Mouse (Mus musculus): Measurements from ENCODE around the gene Olfr714. TPM values are rescaled to one million over a fixed set of nuclear protein-coding genes. Genes with fewer than 3 reads are reported as not detected.
"Not testable (repeated sequence)": the region's sequence is repeated elsewhere in the genome, so short reads cannot be mapped to it uniquely, and the experiment has no call there.

Gene Olfr714
- not detected in 2 replicates for polyA plus RNA-seq (2015; fragmentation: Nextera tagmentation; extraction: Ambion mirVana)

GRCm38 (mm10) chr7:107070681-107071080 lies at the start of gene Olfr714:
TSS of gene Olfr714 (plus strand) at chr7:107070981.
- Histone ChIP-seq H3K27ac (no peak within 1 kb of the TSS), H3K36me3 (no peaks in the 10 kb centered on the region), H3K9me3 (replicated peaks) (no peaks in the 10 kb centered on the region), H3K9ac (no peak within 1 kb of the TSS), H3K27me3 (no peaks in the 10 kb centered on the region), H3K4me1 (no peaks in the 10 kb centered on the region), H3K4me3 (replicated peaks) (no peak within 1 kb of the TSS), H3K4me2 (no peak within 1 kb of the TSS)
- WGBS = 92% methylated on average over 2 of the region's 2 CpGs
- ATAC-seq (replicated peaks; ENCODE audit: low FRiP score) = no peak

- H3K27ac ChIP-seq = no peak within 1 kb of the TSS
- no peak for ATAC-seq (replicated peaks; ENCODE audit: low FRiP score)
- no peak within 1 kb of the TSS for H3K4me3 ChIP-seq (replicated peaks)
- no peaks in the 10 kb centered on the region for H3K36me3 ChIP-seq
- H3K9ac ChIP-seq = no peak within 1 kb of the TSS
- H3K4me1 ChIP-seq = no peaks in the 10 kb centered on the region
- H3K4me2 ChIP-seq = no peak within 1 kb of the TSS
- no peaks in the 10 kb centered on the region for H3K27me3 ChIP-seq
- 84% methylated on average over 1 of the region's 1 CpGs for WGBS
- no peaks in the 10 kb centered on the region for H3K9me3 ChIP-seq (replicated peaks)
Observed at GRCm38 (mm10) chr7:107030874-107031273, 39.9 kb upstream of the Olfr714 start, which contains the start of gene Olfr713. TSS of gene Olfr713 (plus strand) at chr7:107031174.

GRCm38 (mm10) chr7:107039934-107040563 lies 30.7 kb upstream of the Olfr714 start:
- ATAC-seq (replicated peaks; ENCODE audit: low FRiP score) = no peak
- no peak overlapping the region for H3K27ac ChIP-seq
- no peaks in the 10 kb centered on the region for H3K27me3 ChIP-seq
- WGBS = 69% methylated on average over 2 of the region's 2 CpGs
- H3K4me1 ChIP-seq = no peaks in the 10 kb centered on the region
- H3K36me3 ChIP-seq = no peaks in the 10 kb centered on the region
- H3K4me3 ChIP-seq (replicated peaks) = no peak overlapping the region
- no peak overlapping the region for H3K4me2 ChIP-seq
- no peak overlapping the region for H3K9ac ChIP-seq
- no peaks in the 10 kb centered on the region for H3K9me3 ChIP-seq (replicated peaks)

GRCm38 (mm10) chr7:107043136-107043535 lies 27.6 kb upstream of the Olfr714 start:
- no peak overlapping the region for H3K9ac ChIP-seq
- no peak for ATAC-seq (replicated peaks; ENCODE audit: low FRiP score)
- no peak overlapping the region for H3K27ac ChIP-seq
- H3K36me3 ChIP-seq = no peaks in the 10 kb centered on the region
- no peak overlapping the region for H3K4me3 ChIP-seq (replicated peaks)
- no peaks in the 10 kb centered on the region for H3K27me3 ChIP-seq
- H3K4me2 ChIP-seq = no peak overlapping the region
- 86% methylated on average over 3 of the region's 3 CpGs for WGBS
- no peaks in the 10 kb centered on the region for H3K4me1 ChIP-seq
- H3K9me3 ChIP-seq (replicated peaks) = no peaks in the 10 kb centered on the region

GRCm38 (mm10) chr7:107044407-107044806 lies 26.4 kb upstream of the Olfr714 start:
- no peak overlapping the region for H3K4me3 ChIP-seq (replicated peaks)
- no peaks in the 10 kb centered on the region for H3K9me3 ChIP-seq (replicated peaks)
- H3K27me3 ChIP-seq = no peaks in the 10 kb centered on the region
- no peak for ATAC-seq (replicated peaks; ENCODE audit: low FRiP score)
- H3K4me2 ChIP-seq = no peak overlapping the region
- H3K27ac ChIP-seq = no peak overlapping the region
- H3K36me3 ChIP-seq = no peaks in the 10 kb centered on the region
- no peaks in the 10 kb centered on the region for H3K4me1 ChIP-seq
- 48% methylated on average over 1 of the region's 1 CpGs for WGBS
- no peak overlapping the region for H3K9ac ChIP-seq

GRCm38 (mm10) chr7:107045833-107046232 lies 24.9 kb upstream of the Olfr714 start:
- H3K27ac ChIP-seq = no peak overlapping the region
- 3% methylated on average over 5 of the region's 5 CpGs for WGBS
- H3K4me3 ChIP-seq (replicated peaks) = no peak overlapping the region
- no peaks in the 10 kb centered on the region for H3K36me3 ChIP-seq
- no peak overlapping the region for H3K9ac ChIP-seq
- no peaks in the 10 kb centered on the region for H3K9me3 ChIP-seq (replicated peaks)
- no peaks in the 10 kb centered on the region for H3K27me3 ChIP-seq
- no peaks in the 10 kb centered on the region for H3K4me1 ChIP-seq
- no peak overlapping the region for H3K4me2 ChIP-seq
- no peak for ATAC-seq (replicated peaks; ENCODE audit: low FRiP score)

- Histone ChIP-seq H3K4me1 (no peaks in the 10 kb centered on the region), H3K27me3 (no peaks in the 10 kb centered on the region), H3K4me3 (replicated peaks) (no peak overlapping the region), H3K9me3 (replicated peaks) (no peaks in the 10 kb centered on the region), H3K4me2 (no peak overlapping the region), H3K9ac (no peak overlapping the region), H3K27ac (no peak overlapping the region), H3K36me3 (no peaks in the 10 kb centered on the region)
- WGBS = 36% methylated on average over 3 of the region's 3 CpGs
- no peak for ATAC-seq (replicated peaks; ENCODE audit: low FRiP score)
Observed at GRCm38 (mm10) chr7:107047578-107047977, 23.2 kb upstream of the Olfr714 start.

GRCm38 (mm10) chr7:107092920-107093319 lies 22.1 kb downstream of the Olfr714 start, which contains the start of gene Olfr17:
TSS of gene Olfr17 (plus strand) at chr7:107093220.
- Histone ChIP-seq H3K27me3 (no peaks in the 10 kb centered on the region), H3K4me3 (replicated peaks) (no peak within 1 kb of the TSS), H3K9ac (no peak within 1 kb of the TSS), H3K36me3 (no peaks in the 10 kb centered on the region), H3K4me2 (no peak within 1 kb of the TSS), H3K4me1 (no peaks in the 10 kb centered on the region), H3K9me3 (replicated peaks) (no peaks in the 10 kb centered on the region), H3K27ac (no peak within 1 kb of the TSS)
- no peak for ATAC-seq (replicated peaks; ENCODE audit: low FRiP score)
- WGBS = 51% methylated on average over 1 of the region's 1 CpGs

- H3K36me3 ChIP-seq; H3K4me3 ChIP-seq (replicated peaks); H3K9ac ChIP-seq; H3K9me3 ChIP-seq (replicated peaks); H3K4me1 ChIP-seq; H3K4me2 ChIP-seq; H3K27ac ChIP-seq; H3K27me3 ChIP-seq; ATAC-seq (replicated peaks; ENCODE audit: low FRiP score): not testable (repeated sequence)
- WGBS = 87% methylated on average over 2 of the region's 2 CpGs
Observed at GRCm38 (mm10) chr7:107110269-107110668, 39.5 kb downstream of the Olfr714 start, which contains the start of gene Olfr715b. TSS of gene Olfr715b (minus strand) at chr7:107110369.

Other genes starting within 250 kb of the Olfr714 start
- gene Olfr702, start 237.1 kb upstream of the Olfr714 start, polyA plus RNA-seq (2015; fragmentation: Nextera tagmentation; extraction: Ambion mirVana) = not detected in 2 replicates
- not detected in 2 replicates for gene Olfr703, start 227.6 kb upstream of the Olfr714 start, polyA plus RNA-seq (2015; fragmentation: Nextera tagmentation; extraction: Ambion mirVana)
- gene Olfr704, start 207.8 kb upstream of the Olfr714 start, polyA plus RNA-seq (2015; fragmentation: Nextera tagmentation; extraction: Ambion mirVana) = not detected in 2 replicates
- gene Olfr705, start 194.1 kb upstream of the Olfr714 start, polyA plus RNA-seq (2015; fragmentation: Nextera tagmentation; extraction: Ambion mirVana) = not detected in 2 replicates
- not detected in 2 replicates for gene Olfr706, start 182.8 kb upstream of the Olfr714 start, polyA plus RNA-seq (2015; fragmentation: Nextera tagmentation; extraction: Ambion mirVana)
- not detected in 2 replicates for gene Olfr707, start 169.7 kb upstream of the Olfr714 start, polyA plus RNA-seq (2015; fragmentation: Nextera tagmentation; extraction: Ambion mirVana)
- gene Olfr1532-ps1, start 163.0 kb upstream of the Olfr714 start, polyA plus RNA-seq (2015; fragmentation: Nextera tagmentation; extraction: Ambion mirVana) = not detected in 2 replicates
- gene Olfr709-ps1, start 138.8 kb upstream of the Olfr714 start, polyA plus RNA-seq (2015; fragmentation: Nextera tagmentation; extraction: Ambion mirVana) = not detected in 2 replicates
- not detected in 2 replicates for gene Olfr710, start 122.7 kb upstream of the Olfr714 start, polyA plus RNA-seq (2015; fragmentation: Nextera tagmentation; extraction: Ambion mirVana)
- gene Olfr6, start 107.0 kb upstream of the Olfr714 start, polyA plus RNA-seq (2015; fragmentation: Nextera tagmentation; extraction: Ambion mirVana) = not detected in 2 replicates
- not detected in 2 replicates for gene Olfr711, start 95.5 kb upstream of the Olfr714 start, polyA plus RNA-seq (2015; fragmentation: Nextera tagmentation; extraction: Ambion mirVana)
- gene Olfr2, start 64.9 kb upstream of the Olfr714 start, polyA plus RNA-seq (2015; fragmentation: Nextera tagmentation; extraction: Ambion mirVana) = not detected in 2 replicates
- gene Olfr713, start 39.8 kb upstream of the Olfr714 start, polyA plus RNA-seq (2015; fragmentation: Nextera tagmentation; extraction: Ambion mirVana) = not detected in 2 replicates
- not detected in 2 replicates for gene Olfr17, start 22.2 kb downstream of the Olfr714 start, polyA plus RNA-seq (2015; fragmentation: Nextera tagmentation; extraction: Ambion mirVana)
- not detected in 2 replicates for gene Olfr715b, start 39.4 kb downstream of the Olfr714 start, polyA plus RNA-seq (2015; fragmentation: Nextera tagmentation; extraction: Ambion mirVana)
- not detected in 2 replicates for gene Olfr715, start 60.1 kb downstream of the Olfr714 start, polyA plus RNA-seq (2015; fragmentation: Nextera tagmentation; extraction: Ambion mirVana)
- gene Olfr716, start 67.3 kb downstream of the Olfr714 start, polyA plus RNA-seq (2015; fragmentation: Nextera tagmentation; extraction: Ambion mirVana) = not detected in 2 replicates
- gene Nlrp14, start 96.0 kb downstream of the Olfr714 start, polyA plus RNA-seq (2015; fragmentation: Nextera tagmentation; extraction: Ambion mirVana) = not detected in 2 replicates
- not detected in 2 replicates for gene Rbmxl2, start 138.5 kb downstream of the Olfr714 start, polyA plus RNA-seq (2015; fragmentation: Nextera tagmentation; extraction: Ambion mirVana)